Mouse (Mus musculus): Measurements from ENCODE around the gene Crybg1.

DNA sequence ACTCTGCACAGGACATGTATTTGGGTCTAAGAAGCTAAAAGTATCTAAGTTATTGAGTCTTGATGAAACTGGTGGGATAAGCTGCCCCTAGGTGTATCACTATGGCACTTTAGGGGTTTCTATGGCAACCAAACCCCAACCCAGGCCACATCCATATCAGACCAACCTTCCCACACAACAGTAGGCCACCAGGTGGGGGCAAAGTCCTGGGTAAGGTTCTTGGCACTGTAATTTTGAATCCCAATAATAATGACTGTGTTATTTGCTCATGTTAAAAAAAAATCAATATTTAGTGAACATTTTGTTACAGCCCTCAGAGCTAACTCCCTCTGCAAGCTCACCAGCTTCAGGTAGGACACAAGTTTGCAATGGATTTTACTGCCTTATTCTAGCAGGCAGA lies 38.2 kb downstream of the Crybg1 start:
- TF ChIP-seq CTCF (IDR thresholded peaks at IDR 0.05; ENCODE audit: low read depth) (no peak), EP300 (IDR thresholded peaks at IDR 0.05; ENCODE audit: low read depth) (no peak)
